Mouse (Mus musculus): ENCODE measurements around the gene Mgarp.

GRCm38 (mm10) chr3:51365517-51365882, 31.0 kb downstream of the Mgarp start:
- TF ChIP-seq CTCF (IDR thresholded peaks at IDR 0.05; ENCODE audit: low read depth) (no peak), EP300 (IDR thresholded peaks at IDR 0.05; ENCODE audit: low read depth) (0 out of 2 replicates have a peak, but pooled peaks have one; percentile 2)

Data from liver, postnatal 0 days (tissue).